Mouse (Mus musculus) midbrain, embryonic 16.5 days (tissue): ENCODE measurements at regions not wholly inside any gene's neighbourhood (a gene's known extent, or its start where the extent isn't known, plus 50 kb on each side); places are given as distances from the start of the nearest gene placed in this dataset.

Source experiments
- ATAC-seq: fragments of 200-750 bp; cut with Nextera tagmentation; 2 replicates; pipeline ENCODE4 v1.8.0; 2017; ENCODE audit warnings: moderate TSS enrichment
- H3K27ac ChIP-seq: fragments of 300-500 bp; sonication (generic); 2 replicates; pipeline ENCODE4 v1.5.1; 2014; ENCODE audit warnings: mild to moderate bottlenecking, low read length, mixed read lengths
- H3K27me3 ChIP-seq: fragments of 300-500 bp; sonication (generic); 2 replicates; pipeline ENCODE4 v1.6.1; 2014; ENCODE audit warnings: low read depth, low read length, mixed read lengths; ENCODE audit not compliant: control insufficient read depth, insufficient read depth
- H3K36me3 ChIP-seq: fragments of 300-500 bp; sonication (generic); 2 replicates; pipeline ENCODE4 v1.6.1; 2014; ENCODE audit warnings: mild to moderate bottlenecking, low read length, moderate library complexity, mixed read lengths; ENCODE audit not compliant: control insufficient read depth, insufficient read depth
- H3K4me1 ChIP-seq: fragments of 300-500 bp; sonication (generic); 2 replicates; pipeline ENCODE4 v1.6.1; 2014; ENCODE audit warnings: mild to moderate bottlenecking, low read length, mixed read lengths; ENCODE audit not compliant: control insufficient read depth, insufficient read depth
- H3K4me2 ChIP-seq: fragments of 300-500 bp; sonication (generic); 2 replicates; pipeline ENCODE4 v1.6.1; 2014; ENCODE audit warnings: mild to moderate bottlenecking, low read length, mixed read lengths
- H3K4me3 ChIP-seq: fragments of 300-500 bp; sonication (generic); 2 replicates; pipeline ENCODE4 v1.5.1; 2014; ENCODE audit warnings: low read depth, mild to moderate bottlenecking, low read length, moderate library complexity, mixed read lengths
- H3K9ac ChIP-seq: fragments of 300-500 bp; sonication (generic); 2 replicates; pipeline ENCODE4 v1.6.1; 2014; ENCODE audit warnings: low read depth, low read length, mixed read lengths
- H3K9me3 ChIP-seq: fragments of 300-500 bp; sonication (generic); replicated peaks from 2 replicates; pipeline ENCODE4 v1.6.1; 2014; ENCODE audit warnings: mild to moderate bottlenecking, low read length, mixed read lengths; ENCODE audit not compliant: control insufficient read depth, poor library complexity, severe bottlenecking
- WGBS: fragments of 180-500 bp; shearing (Covaris S2); extraction: QIAGEN DNeasy Blood & Tissue Kit; methylation state at CpG from one replicate; pipeline ENCODE4 v1.1.7; 2014; 5-methylcytosine and 5-hydroxymethylcytosine counted together

- Histone ChIP-seq H3K9ac (no peak overlapping the region), H3K9me3 (no peaks in the 10 kb centered on the region), H3K4me1 (peaks cover 12% of the 10 kb centered on the region), H3K4me2 (no peak overlapping the region), H3K4me3 (no peak overlapping the region), H3K27me3 (no peaks in the 10 kb centered on the region), H3K36me3 (no peaks in the 10 kb centered on the region), H3K27ac (no peak overlapping the region)
- ATAC-seq: no peak
Measured at GRCm38 (mm10) chr7:56587283-56587682, 347.7 kb downstream of the Oca2 start.

GRCm38 (mm10) chr7:56590904-56591303, 351.3 kb downstream of the Oca2 start:
- ATAC-seq: peak; percentile 96
- Histone ChIP-seq H3K4me2 (no peak overlapping the region), H3K4me3 (no peak overlapping the region), H3K27ac (peak overlapping the region; percentile 70), H3K4me1 (peaks cover 12% of the 10 kb centered on the region), H3K9ac (no peak overlapping the region), H3K27me3 (no peaks in the 10 kb centered on the region), H3K36me3 (no peaks in the 10 kb centered on the region), H3K9me3 (no peaks in the 10 kb centered on the region)
- WGBS: 12% methylated on average over 4 of the region's 4 CpGs

DNA sequence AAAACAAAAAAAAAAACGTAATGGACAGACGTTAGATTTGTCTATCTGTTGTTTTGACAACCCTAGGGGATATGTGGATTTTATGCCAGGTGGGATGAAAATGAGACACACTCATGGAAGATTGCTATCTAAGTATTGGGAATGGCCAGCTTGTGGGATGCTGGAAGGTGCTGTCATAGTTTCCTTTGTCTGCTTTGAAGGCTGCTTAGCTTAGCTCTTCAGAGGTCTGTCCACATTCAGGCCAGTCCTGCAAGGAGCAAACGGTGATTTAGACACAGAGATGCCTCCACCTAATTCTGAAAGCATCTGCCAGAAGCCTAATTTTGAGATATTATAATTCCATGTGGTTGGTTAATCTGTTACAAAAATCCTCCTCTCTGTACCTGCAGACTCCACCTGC, 351.8 kb downstream of the Oca2 start:
- H3K4me3 ChIP-seq: no peak overlapping the region
- no peaks in the 10 kb centered on the region for H3K27me3 ChIP-seq
- 43% methylated on average over 3 of the region's 3 CpGs for WGBS
- peaks cover 12% of the 10 kb centered on the region for H3K4me1 ChIP-seq
- no peak overlapping the region for H3K9ac ChIP-seq
- peak; percentile 67 for ATAC-seq
- H3K4me2 ChIP-seq: no peak overlapping the region
- H3K27ac ChIP-seq: peak overlapping the region; percentile 70
- H3K9me3 ChIP-seq: no peaks in the 10 kb centered on the region
- H3K36me3 ChIP-seq: no peaks in the 10 kb centered on the region

DNA sequence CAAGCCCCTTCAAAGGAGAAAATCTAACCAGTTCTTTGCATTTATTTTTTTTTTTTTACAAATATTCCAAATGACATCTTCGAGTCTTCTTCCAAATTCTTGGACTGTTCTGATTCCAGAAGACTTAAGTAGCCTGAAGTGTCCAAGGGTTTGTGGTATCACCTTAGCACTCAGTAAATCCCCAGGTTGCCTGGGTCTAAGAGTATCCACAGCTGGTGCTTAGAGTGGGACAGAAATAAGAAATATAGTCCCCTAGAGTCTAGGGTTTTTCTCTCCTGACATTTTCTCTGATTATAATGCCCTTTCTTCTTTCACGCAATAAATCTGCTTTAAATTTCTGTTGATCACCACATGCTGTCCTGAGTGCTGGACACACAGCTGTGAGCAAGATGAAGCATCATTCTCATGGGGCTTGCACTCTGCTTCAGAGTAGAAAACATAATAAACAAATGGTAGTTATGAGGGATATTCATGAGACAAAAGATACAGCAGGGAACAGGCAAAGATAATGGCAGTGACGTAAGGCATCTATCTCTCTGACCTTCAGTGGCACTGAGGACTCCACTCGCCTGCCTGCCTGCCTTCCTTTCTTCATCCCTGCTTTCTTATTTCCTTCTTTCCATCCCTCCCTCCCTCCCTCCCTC, 358.5 kb downstream of the Oca2 start:
- WGBS: 38% methylated on average over 4 of the region's 4 CpGs
- Histone ChIP-seq H3K4me3 (no peak overlapping the region), H3K9me3 (no peaks in the 10 kb centered on the region), H3K27ac (no peak overlapping the region), H3K36me3 (no peaks in the 10 kb centered on the region), H3K4me1 (no peaks in the 10 kb centered on the region), H3K4me2 (no peak overlapping the region), H3K9ac (no peak overlapping the region), H3K27me3 (no peaks in the 10 kb centered on the region)
- no peak for ATAC-seq
